Mouse (Mus musculus): ENCODE data around the gene Gpr155.

Gene Gpr155

DNA sequence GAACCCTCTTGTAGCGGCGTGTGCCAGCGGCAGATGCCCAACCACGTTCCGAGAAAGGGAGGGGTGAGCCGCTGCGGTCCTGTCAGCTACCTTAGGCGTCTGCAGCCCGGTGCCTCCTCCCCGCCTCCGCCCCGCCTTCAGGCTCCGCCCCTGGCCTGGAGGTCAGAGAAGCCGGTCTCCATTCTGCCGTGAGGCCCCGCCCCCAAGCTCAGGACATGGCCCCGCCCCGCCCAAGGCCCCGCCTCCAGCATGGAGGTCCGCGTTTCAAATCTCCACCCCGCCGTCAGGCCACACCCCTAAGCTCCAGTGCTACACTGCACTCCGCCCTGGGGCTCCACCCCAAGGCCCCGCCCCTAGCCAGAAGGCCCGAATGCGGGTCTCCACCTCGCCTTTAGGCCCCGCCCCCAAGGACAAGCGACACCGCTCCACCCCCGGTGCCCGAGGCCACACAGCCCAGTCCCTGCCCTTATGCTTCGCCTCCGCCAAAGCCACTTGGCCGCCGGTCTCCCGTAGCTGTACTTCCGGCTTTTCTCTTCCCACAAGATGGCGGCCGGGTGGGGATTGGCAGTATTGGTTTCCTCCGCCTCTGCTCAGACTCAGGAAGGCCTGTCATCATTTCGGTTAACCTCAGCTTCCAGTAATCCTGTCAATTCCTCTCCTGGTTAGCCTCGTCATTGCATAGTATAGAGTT is at the start of gene Gpr155:
Gpr155 (minus strand) TSS at position 217 of the 691 bp plus-strand sequence.
- peak; percentile 100 for DNase-seq

DNA sequence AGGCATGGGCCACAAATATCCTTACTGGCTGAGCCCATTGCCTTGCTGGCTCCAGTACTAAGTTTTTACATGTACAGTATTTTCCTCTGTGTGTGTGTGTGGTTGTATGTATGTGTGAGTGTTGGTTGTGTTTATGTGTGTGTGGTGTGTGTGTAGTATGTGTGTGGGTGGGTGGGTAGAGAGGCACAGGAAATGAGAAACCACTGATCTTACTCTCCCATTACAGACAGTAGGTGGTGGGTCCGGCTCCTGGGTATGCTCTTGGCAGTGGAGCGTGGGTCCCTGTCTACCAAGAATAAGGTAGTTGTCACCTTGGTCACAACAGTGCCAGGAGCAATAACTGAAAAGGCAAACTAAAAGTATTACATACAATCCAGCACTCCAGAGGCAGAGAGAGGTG is 49.5 kb upstream of the Gpr155 start:
- DNase-seq = no peak

DNA sequence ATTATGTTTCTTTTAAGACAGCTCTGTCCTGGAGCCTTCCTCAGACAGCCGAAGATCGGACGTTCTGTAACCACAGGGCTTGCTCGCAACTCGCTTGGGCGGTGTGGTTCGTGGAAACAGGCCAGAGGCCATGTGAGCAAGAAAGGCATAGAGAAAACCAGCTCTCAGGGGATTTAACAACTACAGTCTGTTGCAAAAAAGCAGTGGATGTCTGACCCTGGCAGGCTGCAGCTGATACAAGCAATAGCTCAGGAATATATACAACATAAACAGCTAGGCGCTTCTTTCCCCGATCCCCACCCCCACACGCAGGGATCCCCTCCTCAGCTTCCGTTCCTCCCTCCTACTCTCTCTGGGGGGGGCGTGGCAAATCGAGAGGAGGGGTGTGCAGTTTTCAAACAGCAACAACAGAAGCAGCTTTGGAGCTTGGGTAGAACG is 45.6 kb upstream of the Gpr155 start:
- peak; percentile 15 to 17 for DNase-seq

DNA sequence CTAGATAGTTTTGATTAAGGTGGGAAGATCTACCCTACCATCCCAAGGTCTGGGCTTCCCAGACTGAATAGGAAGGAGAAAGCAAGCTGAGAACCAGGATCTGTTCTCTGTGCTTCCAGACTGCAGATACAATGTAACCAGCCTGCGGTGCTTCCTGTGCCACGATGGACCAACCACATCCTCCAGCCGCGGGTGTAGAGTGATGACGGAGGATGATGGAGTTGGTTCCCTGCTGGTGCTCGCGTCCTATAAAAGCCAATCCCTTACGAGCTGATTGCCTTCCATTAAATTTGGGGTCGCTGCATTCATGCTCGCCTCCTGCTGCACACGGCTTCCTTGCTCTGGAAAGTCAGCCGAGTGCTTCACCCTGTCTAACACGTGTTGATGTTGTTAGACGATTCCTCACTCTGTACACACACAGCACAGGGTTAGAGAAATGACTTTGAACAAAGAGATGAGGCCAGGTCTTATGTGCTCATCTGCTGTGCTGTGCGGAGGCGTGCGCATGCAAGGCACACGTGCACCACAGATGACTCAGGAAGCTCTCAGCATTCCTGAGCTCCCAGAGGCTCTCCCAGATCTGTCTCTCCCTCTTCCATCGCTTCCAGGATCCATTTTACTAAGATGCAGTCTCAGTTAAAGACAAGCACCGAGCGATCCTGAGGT is 42.6 kb upstream of the Gpr155 start:
- no peak for DNase-seq

DNA sequence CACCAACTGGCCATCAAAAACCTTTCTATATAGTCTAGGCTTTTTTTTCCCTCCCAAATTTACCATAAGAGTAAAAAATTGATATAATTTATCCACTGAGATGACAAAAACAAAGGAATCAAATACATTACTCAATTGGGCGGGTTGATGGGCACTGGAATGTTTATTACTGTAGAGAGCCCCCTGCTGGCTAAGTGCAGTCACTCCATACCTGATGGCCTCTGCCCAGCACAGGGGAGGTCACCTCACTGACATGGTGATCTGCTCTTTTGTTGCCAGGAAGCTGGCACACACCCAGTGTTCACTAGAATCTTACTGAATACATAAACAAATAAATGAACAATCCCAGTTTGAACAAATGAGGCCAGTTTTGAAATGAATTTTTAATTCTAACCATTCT is 40.9 kb upstream of the Gpr155 start:
- DNase-seq = peak; percentile 55 to 67

DNA sequence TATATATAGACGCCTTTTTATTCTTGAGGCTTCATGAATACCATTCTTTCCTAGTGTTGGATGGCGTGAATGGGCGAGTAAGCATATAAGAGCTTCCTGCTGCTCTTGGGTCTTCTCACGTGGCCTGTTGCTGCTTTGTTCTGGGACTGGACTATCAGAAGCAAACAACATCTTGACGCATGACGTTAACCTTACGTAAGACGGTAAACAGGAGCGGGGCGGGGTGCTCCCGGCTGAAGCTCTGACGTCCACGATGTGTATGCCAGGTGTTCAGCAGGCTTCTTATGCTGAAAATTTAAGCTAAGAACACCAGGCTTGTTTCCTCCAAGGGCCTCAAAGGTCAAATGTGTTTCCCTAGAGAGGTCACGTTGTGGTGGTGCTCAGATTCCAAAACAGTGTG is 39.5 kb upstream of the Gpr155 start:
- DNase-seq = no peak

DNA sequence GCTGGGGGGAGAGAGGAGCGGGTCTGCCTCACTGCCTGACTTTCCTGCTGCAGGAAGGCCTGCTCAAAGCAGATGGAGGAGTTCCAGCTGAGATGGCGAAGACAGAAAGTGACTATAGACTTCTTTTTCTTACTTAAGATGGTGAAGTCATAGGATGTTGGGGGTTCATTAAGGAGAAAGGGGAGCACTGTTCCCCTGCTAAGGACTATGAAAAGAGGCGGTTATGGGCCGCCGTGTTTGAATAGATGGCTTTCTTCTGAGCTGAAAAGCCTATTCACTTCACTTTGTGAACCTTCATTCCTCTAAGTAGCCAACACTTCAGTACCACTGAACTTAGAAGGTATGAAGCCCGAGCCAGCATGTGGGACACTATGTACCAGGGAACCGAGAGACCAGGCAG is 33.4 kb upstream of the Gpr155 start:
- DNase-seq = no peak

DNA sequence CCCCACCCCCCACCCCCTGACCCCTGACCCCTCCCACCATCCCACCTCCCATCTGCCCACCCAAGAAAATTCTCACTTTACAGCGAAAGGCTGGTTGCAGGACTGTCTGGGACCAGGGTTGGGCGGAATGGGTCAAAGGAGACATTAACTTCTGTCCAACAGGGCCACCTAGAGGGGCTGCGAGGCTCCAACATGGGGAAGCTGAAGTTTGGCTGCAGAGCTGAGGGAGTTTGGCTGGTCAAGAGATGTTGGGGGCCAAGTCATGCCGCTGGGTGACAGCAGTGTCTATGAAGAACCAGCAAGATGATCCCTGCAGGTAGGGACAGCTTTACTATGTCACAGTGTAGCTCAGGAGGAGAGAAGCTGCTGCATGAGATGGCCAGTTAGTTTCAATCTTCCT is 32.9 kb upstream of the Gpr155 start:
- DNase-seq = peak in 1 of 2 experiments; percentile 27

DNA sequence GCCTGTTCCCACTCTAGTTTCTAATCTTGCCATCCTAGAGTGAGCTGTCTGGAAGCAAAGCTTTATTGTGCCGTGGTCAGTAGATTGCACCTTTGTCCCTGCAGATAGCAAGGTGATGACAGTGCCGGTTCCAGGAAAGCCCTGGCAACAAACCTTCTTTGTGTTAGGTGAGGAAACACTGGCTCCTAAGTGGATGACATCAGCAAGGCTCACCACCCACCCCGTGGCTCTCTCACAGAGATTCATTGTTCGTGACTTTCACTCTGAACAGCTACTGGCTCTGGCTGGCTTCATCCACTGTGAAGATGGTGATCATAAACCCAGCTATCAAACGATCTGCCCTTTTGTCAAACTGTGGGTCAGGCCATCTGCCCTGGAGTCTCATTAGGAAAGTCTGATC is 29.5 kb upstream of the Gpr155 start:
- no peak for DNase-seq

DNA sequence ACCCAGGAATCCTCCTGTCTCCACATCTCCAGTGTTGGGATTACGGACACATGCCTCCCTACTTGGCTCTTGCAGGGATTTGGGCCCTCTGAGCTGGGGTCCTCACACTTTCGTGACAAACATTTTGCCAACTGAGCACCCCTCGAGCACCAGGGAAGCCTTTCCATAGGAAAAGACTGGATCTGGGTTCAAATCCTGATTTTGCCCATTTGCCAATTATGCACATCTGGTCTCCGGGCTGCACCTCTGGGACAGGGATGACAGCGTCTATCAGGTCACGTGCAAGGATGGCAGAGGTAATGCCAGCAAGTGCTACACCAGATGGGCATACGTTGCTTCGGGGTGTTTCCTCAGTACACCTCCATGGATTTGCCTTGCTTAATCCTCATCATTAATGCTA is 23.7 kb upstream of the Gpr155 start:
- DNase-seq = no peak

DNA sequence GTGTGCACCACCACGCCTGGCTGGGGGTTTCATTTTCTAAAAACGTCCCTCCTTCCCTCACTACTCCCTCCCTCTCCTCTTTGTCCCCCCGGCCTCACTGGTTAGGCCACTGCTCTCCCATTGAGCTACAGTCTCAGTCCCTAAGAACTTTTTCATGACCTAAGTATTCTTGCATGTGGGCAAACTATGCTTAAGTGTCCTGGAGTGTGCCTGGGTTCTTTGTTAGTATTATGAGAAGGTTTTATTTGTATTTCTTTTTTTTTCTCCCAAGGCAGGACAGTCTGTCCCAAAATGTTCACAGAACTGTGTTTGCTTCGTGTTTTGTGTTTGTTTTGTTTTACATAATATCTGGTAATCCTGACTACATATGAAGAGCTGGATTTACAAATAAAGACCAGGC is 21.3 kb upstream of the Gpr155 start:
- DNase-seq = no peak

DNA sequence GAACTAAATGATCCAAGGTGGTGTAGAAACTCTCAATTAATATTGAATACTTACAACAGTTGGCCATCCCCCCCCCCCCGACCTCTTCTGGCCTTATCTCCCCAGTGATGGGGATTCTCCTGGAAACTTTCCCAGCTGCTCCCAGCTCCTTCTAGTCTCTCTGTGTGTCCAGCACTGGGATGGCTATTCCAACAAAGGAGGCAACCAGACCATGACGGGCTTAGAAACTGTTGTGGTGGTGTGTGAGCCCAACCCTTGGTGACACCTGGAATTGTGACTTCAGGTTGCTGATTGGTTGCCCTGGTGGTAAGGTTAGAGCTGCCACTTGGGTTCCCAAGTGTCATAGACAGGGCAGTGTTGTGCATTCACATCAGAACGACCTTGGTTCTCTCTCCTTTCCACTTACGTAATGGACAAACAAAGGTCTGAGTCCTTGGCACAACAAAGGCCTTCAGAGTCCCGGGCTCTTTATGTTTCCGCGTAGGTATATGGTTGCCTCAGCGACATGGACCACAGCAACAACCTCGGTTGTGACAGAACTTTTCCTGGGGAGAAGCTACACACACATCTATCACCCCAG is 20.1 kb upstream of the Gpr155 start:
- DNase-seq = no peak

DNA sequence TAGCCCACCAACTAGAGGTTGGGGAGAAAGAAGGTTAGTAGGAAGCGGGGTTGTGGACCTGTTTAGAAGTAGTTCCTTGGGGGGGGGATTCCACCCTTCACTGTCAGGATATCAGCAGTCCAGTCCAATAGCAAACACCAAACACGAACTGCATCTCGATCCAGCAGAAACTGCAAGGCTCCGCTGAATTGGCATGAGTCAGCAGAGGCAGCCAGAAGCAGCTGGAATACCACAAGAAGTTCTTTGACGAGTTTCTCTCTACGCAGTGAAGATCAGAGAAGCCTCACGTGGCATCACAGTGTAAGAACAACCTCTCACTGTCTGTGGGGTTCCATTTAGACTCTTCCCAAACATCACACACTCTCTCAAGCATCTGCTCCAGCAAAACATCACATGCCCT is 18.6 kb upstream of the Gpr155 start:
- no peak for DNase-seq

DNA sequence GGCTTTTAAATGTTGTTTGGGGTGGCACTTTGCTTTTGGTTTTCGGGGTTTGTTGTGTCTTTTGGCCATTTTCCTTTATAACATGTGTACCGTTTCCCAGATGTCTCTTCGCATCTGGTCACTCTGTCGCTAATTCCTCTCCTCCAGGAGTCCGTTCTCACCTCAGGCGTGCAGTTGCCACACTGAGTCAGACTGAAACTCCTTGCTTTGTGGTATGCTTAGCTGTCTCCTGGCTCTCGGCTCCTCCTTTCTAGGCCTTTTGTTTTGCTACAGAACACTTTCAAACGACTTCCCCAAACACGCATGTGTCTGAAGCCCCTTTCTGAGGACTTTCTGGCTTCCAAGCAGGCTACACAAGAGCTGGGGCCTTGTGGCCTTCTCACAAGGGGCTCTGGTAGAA is 18.1 kb upstream of the Gpr155 start:
- no peak for DNase-seq

DNA sequence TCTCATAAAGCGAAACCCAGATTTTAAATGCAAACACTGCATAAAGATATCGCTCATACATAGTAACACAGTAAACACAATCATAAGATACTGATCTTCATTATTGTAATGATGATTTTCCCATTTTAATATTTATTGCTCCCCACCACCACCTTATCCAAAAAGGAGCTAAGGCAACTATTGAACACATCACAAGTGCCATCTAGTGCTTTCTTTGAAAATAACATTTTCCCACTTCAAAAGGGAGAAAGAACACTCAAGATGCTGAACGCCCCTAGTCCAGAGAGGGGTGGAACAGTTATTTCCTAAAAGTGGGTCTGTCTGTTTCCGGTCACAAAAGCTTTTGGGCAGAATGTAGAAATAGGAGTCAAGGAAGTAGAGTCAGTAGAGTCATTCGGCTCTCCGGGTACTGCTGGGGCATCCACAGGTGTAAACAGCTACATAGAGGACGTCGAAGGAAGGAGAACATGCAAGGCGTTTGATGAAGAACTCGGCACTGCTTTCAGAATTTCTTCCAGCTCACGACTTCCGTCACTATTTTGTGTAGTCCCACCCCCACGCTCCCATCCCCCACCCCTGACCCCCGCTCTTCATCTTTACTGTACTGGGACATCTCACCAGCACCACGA is 17.1 kb upstream of the Gpr155 start:
- DNase-seq = no peak

DNA sequence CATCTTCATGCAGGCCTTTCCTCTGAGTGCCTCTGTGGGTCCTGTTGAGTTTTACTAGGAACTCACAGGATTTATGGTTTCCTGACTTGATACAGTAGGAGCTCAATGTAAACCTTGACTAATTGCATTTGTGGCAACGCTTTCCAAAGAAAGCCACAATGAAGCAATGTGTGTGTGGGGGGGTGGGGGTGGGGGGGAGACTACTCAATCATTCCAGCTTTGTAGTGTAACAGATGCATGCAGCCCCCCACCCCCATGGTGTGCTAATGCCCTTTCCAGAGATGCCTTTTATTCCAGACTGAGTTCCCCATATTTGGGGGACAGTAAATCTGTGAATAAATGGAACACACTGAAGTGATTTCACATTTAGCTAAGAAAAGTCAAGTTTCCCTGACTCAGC is 15.3 kb upstream of the Gpr155 start:
- DNase-seq = no peak

DNA sequence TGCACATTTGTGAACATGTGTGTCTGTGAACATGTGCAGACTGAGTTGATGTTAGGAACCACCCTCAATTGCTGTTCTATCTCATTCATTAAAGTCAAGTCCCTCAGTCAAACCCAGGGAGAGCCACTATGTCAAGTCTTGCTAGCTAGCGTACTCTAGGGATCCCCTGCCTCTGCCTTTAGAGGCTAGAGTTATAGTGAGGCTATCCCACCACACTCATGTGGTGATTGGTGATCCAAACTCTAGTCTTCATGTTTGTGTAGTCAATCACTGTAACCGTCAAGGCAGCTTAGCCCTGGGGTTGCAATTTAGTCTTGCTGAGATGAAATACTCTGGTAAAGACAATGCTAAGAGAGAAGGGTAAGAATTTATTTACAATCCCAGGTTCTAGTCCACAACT is 11.1 kb upstream of the Gpr155 start:
- no peak for DNase-seq

DNA sequence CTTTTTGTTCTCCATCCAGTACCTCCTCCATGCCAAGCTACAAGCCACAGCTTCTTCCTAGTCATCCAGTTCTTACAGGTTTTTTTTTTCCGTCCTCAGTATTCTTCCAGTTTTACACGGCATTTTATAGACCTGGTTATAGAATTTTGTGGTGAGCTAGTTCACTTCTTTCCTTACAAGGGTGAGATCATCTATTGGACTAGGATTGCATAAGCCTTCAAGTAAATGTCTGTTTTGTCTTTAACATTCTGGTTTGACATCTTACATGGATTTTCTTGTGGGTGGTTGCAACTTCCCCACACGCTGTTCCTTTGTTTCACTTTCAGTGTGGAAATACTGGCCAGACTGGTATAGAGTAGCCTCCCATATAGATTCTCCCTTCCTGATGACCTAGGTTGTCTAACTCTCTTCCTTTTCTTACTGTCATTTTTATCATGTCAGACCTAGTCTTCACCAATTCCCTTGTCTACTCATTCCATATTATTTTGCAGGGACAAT is 10.5 kb upstream of the Gpr155 start:
- DNase-seq = no peak

DNA sequence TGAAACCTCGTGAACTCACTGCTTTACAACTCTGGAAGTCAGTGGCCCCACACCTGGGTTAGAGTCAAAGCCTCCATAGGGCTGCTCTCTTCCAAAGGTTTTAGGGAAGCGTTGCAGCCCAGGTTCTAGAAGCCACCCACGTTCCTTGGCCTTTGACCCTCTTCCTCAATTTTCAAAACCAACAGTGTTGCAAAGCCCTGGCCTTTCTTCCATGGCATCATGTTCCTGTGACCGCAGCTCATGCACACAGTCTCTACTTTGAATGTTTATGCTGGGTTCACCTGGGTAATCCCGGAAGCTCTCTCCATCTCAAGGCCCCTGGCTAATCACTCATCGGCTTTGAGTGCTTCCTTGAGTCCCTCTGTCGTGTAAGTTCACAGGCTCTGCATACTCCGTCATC is 9.1 kb upstream of the Gpr155 start:
- no peak for DNase-seq

DNA sequence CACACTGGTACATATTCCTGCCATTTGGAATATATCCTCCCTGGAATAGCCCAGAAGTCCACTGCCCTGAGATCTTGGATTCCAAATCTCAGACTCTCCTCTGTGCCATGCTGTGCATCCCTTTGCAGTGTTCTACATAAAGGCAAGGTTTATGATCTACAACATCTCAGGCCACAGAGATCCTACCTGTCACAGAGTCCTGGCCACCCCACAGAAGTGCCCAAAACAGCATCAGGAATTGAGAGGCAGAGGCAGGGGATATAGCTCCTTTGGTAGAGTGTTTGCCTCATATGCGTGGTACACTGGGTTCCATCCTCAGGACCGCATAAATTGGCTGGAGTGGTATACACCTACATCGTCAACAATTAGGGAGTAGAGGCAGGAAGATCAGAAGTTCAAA is 8.1 kb upstream of the Gpr155 start:
- DNase-seq = no peak

DNA sequence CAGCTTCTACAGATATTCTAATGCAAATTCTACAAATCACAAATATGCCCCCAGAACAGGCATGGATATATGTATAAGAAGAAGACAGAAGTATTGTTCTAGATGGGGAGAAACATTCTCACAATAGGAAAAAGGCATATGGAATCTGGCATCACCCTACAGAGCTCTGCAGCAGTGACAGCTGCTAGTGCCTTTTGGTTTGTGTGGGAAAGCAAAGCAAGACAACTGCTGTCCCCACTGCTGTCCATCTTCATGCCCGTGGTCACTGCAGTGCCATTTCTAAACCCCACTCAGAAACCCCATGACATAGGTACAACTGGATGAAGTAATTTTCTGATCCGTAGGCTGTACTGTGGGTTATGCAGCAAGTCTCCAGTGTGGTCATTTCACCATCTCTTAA is 6.4 kb upstream of the Gpr155 start:
- DNase-seq = no peak

DNA sequence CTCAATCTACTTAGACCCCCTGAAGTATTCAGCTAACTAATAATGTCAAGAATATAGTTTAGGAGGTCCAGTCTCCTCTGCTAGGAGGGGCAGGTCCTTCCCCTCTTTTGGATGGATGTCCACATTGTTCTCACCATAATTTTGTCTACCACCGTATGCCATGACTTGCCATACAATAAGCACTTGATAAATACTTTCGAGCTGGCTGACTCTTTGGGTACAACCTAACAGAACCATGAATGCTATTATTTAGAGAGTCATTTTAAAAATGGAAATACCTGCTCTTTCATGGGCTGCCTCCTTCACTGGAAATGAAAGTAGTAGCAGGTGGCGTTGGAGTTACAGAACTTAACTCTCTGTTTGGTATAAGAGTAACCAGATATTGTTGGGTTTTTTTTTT is 3.6 kb upstream of the Gpr155 start:
- DNase-seq = no peak

DNA sequence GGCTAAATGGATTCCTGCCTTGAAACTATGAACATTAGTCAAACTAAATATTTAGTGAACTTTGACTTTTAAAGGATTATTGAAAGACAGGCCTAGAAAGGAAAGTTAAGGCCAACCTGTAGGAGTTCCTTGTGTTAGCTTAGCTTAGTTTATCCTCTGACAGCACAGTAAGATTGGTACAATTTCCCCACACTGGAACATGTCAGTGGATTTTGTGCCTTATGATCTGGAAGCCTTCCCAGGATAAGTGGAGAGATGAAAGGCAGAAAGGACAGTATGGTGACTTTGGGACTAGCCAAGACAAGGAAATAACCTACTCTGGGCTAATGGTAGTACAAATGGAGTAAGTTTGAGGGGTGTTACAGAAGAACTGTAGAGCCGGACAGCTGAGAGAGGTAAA is 1.4 kb upstream of the Gpr155 start:
- no peak for DNase-seq

Data from cerebellum, postnatal 14 days (tissue).